ENCODE assay signal across 16 mouse cellular contexts in the genomic region with DNA sequence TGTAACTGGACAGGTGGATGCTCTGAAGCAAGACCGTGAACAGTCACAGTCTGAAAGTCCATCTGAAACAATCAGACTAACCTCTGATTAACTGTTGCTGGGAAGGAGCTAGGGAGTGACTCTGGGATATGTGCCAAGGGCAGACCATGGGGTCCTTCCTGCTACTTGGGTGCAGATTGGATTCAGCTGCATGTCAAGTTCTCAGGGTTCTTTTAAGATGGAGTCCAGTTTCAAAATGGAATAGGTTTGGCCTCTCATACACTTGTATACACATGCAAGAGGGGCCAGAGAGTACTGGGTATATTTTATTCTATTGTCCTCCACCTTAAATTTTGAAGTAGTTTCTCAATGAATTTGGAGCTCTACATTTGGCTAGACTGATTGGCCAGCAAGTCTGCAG.
"Had no signal": no experiment of that assay in that cellular context is flagged by ENCODE, and none has a peak within 500 bp of the region (broad histone marks: within the 10 kb centered on the region; RNA-seq: fewer than 3 reads in every experiment).

No protein-coding gene starts in this region.

- H3K27ac ChIP-seq: neural tube, embryonic 13.5 days; neural tube, embryonic 15.5 days; stomach, embryonic 15.5 days; stomach, postnatal 0 days had no signal

- H3K36me3 ChIP-seq: neural tube, embryonic 13.5 days; neural tube, embryonic 15.5 days; stomach, embryonic 15.5 days had no signal

- DNase-seq: retina, postnatal 1 day; right cerebral cortex, adult 18-20 months; right cerebral cortex, postnatal 14 days; right cerebral cortex, postnatal 25 days; right cerebral cortex, postnatal 4 days; spleen, adult 18-20 months; thymus, adult 18-20 months; thymus, adult 2 months; thymus, postnatal 14 days; thymus, postnatal 25 days; thymus, postnatal 36 days; thymus, postnatal 4 days had no signal

- H3K4me3 ChIP-seq: neural tube, embryonic 13.5 days; neural tube, embryonic 15.5 days; stomach, embryonic 15.5 days had no signal

- H3K9me3 ChIP-seq: neural tube, embryonic 13.5 days; neural tube, embryonic 15.5 days; stomach, embryonic 15.5 days had no signal

- H3K27me3 ChIP-seq: neural tube, embryonic 13.5 days; neural tube, embryonic 15.5 days; stomach, embryonic 15.5 days had no signal

- H3K9ac ChIP-seq: neural tube, embryonic 13.5 days; neural tube, embryonic 15.5 days; stomach, embryonic 15.5 days had no signal

- H3K4me2 ChIP-seq: neural tube, embryonic 13.5 days; neural tube, embryonic 15.5 days; stomach, embryonic 15.5 days had no signal

- H3K4me1 ChIP-seq: neural tube, embryonic 13.5 days; neural tube, embryonic 15.5 days; stomach, embryonic 15.5 days had no signal
